Mouse (Mus musculus) layer of hippocampus, adult 9-10 months (tissue): ENCODE measurements around the gene Suox.
"Not testable (repeated sequence)": the region's sequence is repeated elsewhere in the genome, so short reads cannot be mapped to it uniquely, and the experiment has no call there.

Experiments
- DNase-seq: peaks from one replicate; pipeline ENCODE4 v3.0.0; 2022; ENCODE audit warnings: low spot score

Gene Suox

GRCm38 (mm10) chr10:128664808-128665207, 9.1 kb downstream of the Suox start:
- DNase-seq: no peak

- no peak for DNase-seq
Observed at GRCm38 (mm10) chr10:128663441-128664220, 10.2 kb downstream of the Suox start.

GRCm38 (mm10) chr10:128662465-128662864, 11.4 kb downstream of the Suox start:
- DNase-seq: no peak

GRCm38 (mm10) chr10:128659490-128659889, 14.4 kb downstream of the Suox start:
- DNase-seq: no peak

GRCm38 (mm10) chr10:128657844-128658243, 16.0 kb downstream of the Suox start:
- no peak for DNase-seq

GRCm38 (mm10) chr10:128656731-128657130, 17.1 kb downstream of the Suox start:
- DNase-seq: no peak

GRCm38 (mm10) chr10:128655254-128655653, 18.6 kb downstream of the Suox start:
- no peak for DNase-seq

- DNase-seq: no peak
Observed at GRCm38 (mm10) chr10:128653866-128654265, 20.0 kb downstream of the Suox start.

- no peak for DNase-seq
Observed at GRCm38 (mm10) chr10:128646139-128647089, 27.5 kb downstream of the Suox start.

- DNase-seq: no peak
Observed at GRCm38 (mm10) chr10:128645111-128646011, 28.5 kb downstream of the Suox start, which contains the start of gene Ikzf4. Gene Ikzf4, minus strand, starts transcription at chr10:128645991.

GRCm38 (mm10) chr10:128642749-128643148, 31.1 kb downstream of the Suox start:
- DNase-seq: no peak

GRCm38 (mm10) chr10:128641871-128642270, 32.0 kb downstream of the Suox start:
- DNase-seq: no peak

- DNase-seq: no peak
Observed at GRCm38 (mm10) chr10:128640891-128641290, 33.0 kb downstream of the Suox start.

- DNase-seq: no peak
Observed at GRCm38 (mm10) chr10:128639999-128640398, 33.9 kb downstream of the Suox start.

GRCm38 (mm10) chr10:128637011-128637410, 36.9 kb downstream of the Suox start:
- DNase-seq: no peak

GRCm38 (mm10) chr10:128636561-128636960, 37.3 kb downstream of the Suox start:
- no peak for DNase-seq

- no peak for DNase-seq
Observed at GRCm38 (mm10) chr10:128635697-128636096, 38.2 kb downstream of the Suox start.

GRCm38 (mm10) chr10:128631571-128631970, 42.3 kb downstream of the Suox start:
- DNase-seq: no peak

- not testable (repeated sequence) for DNase-seq
Observed at GRCm38 (mm10) chr10:128630306-128630705, 43.6 kb downstream of the Suox start.

GRCm38 (mm10) chr10:128629746-128630145, 44.1 kb downstream of the Suox start:
- DNase-seq: no peak

- DNase-seq: no peak
Observed at GRCm38 (mm10) chr10:128627398-128628317, 46.2 kb downstream of the Suox start.
